Mouse (Mus musculus): ENCODE measurements around the gene Kif7.

Kif7 gene

GRCm38 (mm10) chr7:79721386-79721977 lies 6.0 kb upstream of the Kif7 start:
- DNase-seq = peak; percentile 85

GRCm38 (mm10) chr7:79710831-79711230 lies 4.7 kb downstream of the Kif7 start:
- DNase-seq = no peak

GRCm38 (mm10) chr7:79710130-79710607 lies 5.4 kb downstream of the Kif7 start:
- peak; percentile 33 for DNase-seq

GRCm38 (mm10) chr7:79705210-79705609 lies 10.3 kb downstream of the Kif7 start:
- DNase-seq = no peak

GRCm38 (mm10) chr7:79702755-79703154 lies 12.8 kb downstream of the Kif7 start:
- no peak for DNase-seq

- DNase-seq = no peak
Measured at GRCm38 (mm10) chr7:79696495-79696894, 19.0 kb downstream of the Kif7 start.

GRCm38 (mm10) chr7:79680231-79680630 lies 35.3 kb downstream of the Kif7 start:
- no peak for DNase-seq

GRCm38 (mm10) chr7:79679186-79679585 lies 36.3 kb downstream of the Kif7 start:
- DNase-seq = peak; percentile 33

- no peak for DNase-seq
Measured at GRCm38 (mm10) chr7:79670900-79671604, 44.5 kb downstream of the Kif7 start.

GRCm38 (mm10) chr7:79666690-79667089 lies 48.8 kb downstream of the Kif7 start:
- no peak for DNase-seq

GRCm38 (mm10) chr7:79661253-79661890 lies 54.1 kb downstream of the Kif7 start:
- peak; percentile 7 for DNase-seq

GRCm38 (mm10) chr7:79660291-79661150 lies 55.0 kb downstream of the Kif7 start:
- no peak for DNase-seq

GRCm38 (mm10) chr7:79659578-79660290 lies 55.8 kb downstream of the Kif7 start, which contains the start of gene Ticrr:
TSS of gene Ticrr (plus strand) at chr7:79660196.
- DNase-seq = peak; percentile 98

- no peak for DNase-seq
Measured at GRCm38 (mm10) chr7:79654586-79654985, 60.9 kb downstream of the Kif7 start.

GRCm38 (mm10) chr7:79654185-79654584 lies 61.3 kb downstream of the Kif7 start:
- no peak for DNase-seq

GRCm38 (mm10) chr7:79649005-79649404 lies 66.5 kb downstream of the Kif7 start:
- DNase-seq = peak; percentile 48

All from thymus, postnatal 14 days (tissue).